15 mouse cellular contexts compared by ENCODE assay signal in genomic region chr15:83022947-83023346, GRCm38 (mm10).
"Had no signal": no experiment of that assay in that cellular context is flagged by ENCODE, and none has a peak within 500 bp of the region (broad histone marks: within the 10 kb centered on the region; RNA-seq: fewer than 3 reads in every experiment).

No protein-coding gene starts in this region.

- H3K36me3 ChIP-seq: limb, embryonic 12.5 days; liver, embryonic 13.5 days had no signal

- H3K27me3 ChIP-seq: liver, embryonic 13.5 days had no signal

- H3K9ac ChIP-seq: limb, embryonic 12.5 days; liver, embryonic 13.5 days; liver, postnatal 0 days had no signal

- H3K27ac ChIP-seq: kidney, postnatal 0 days; limb, embryonic 12.5 days; liver, embryonic 13.5 days had no signal

- DNase-seq: kidney, adult 11 months; kidney, adult 9 months; kidney, postnatal 36 days; layer of hippocampus, adult 9-11 months; layer of hippocampus, postnatal 36 days; liver; liver, embryonic 13.5 days; liver, postnatal 0 days; lung, postnatal 36 days; right cerebral cortex, postnatal 4 days; spleen, adult 18-20 months; thymus, adult 18-20 months; thymus, postnatal 14 days had no signal

- ATAC-seq: liver, postnatal 0 days had no signal

- H3K4me3 ChIP-seq: limb, embryonic 12.5 days; liver, embryonic 13.5 days had no signal

- H3K4me2 ChIP-seq: limb, embryonic 12.5 days; liver, embryonic 13.5 days had no signal

- H3K9me3 ChIP-seq: limb, embryonic 12.5 days; liver, embryonic 13.5 days had no signal
